Mouse (Mus musculus): ENCODE measurements around the gene Odf3b. TPM values are rescaled to one million over a fixed set of nuclear protein-coding genes. Genes with fewer than 3 reads are reported as not detected.

The Odf3b gene
- polyA plus RNA-seq, 1 experiment from 2014 or later: 0.80 TPM

DNA sequence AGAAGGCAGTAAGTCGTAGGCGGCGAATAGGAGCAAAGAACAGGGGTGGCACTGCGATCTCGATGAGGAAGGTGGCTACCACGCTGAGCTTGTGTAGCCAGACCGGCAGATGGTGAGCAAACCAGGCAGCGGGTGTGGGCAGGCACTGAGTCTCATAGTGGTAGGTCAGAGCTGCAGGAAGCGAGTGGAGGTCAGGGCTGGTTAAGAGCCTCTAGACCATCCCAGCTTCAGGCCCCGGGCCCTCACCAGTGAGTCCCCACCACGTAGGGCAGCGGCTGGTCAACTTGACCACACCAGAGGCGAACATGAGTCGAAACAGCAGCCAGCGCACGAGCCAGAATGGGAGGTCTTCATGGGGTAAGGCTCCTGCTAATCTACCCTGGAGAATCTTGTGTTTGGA lies 25.2 kb downstream of the Odf3b start:
- Histone ChIP-seq H3K27me3 (ENCODE audit: control insufficient read depth, insufficient read depth, low read length) (no peaks in the 10 kb centered on the region), H3K27ac (replicated peaks) (no peak overlapping the region), H3K9me3 (ENCODE audit: control insufficient read depth, low read length) (no peaks in the 10 kb centered on the region), H3K36me3 (ENCODE audit: control insufficient read depth, insufficient read depth, low read length) (peaks cover 19% of the 10 kb centered on the region), H3K9ac (ENCODE audit: low read length) (no peak overlapping the region), H3K4me3 (ENCODE audit: low read depth, low read length) (no peak overlapping the region), H3K4me1 (replicated peaks; ENCODE audit: control insufficient read depth, insufficient read depth) (peaks cover 2% of the 10 kb centered on the region; the same call in 1 of the 2 replicates), H3K4me2 (replicated peaks; ENCODE audit: low read depth) (no peak overlapping the region)
- ATAC-seq (ENCODE audit: low FRiP score, low TSS enrichment) (no peak), DNase-seq (ENCODE audit: low spot score) (no peak)
- TF ChIP-seq EP300 (optimal IDR thresholded peaks at IDR 0.05): no peak
- TF ChIP-seq CTCF (IDR thresholded peaks at IDR 0.05; ENCODE audit: low read depth): no peak
- WGBS: 94% methylated on average over 16 of the region's 16 CpGs

GRCm38 (mm10) chr15:89352795-89353194 lies 26.3 kb downstream of the Odf3b start:
- H3K27ac ChIP-seq (replicated peaks): no peak overlapping the region
- peaks cover 2% of the 10 kb centered on the region; the same call in 1 of the 2 replicates for H3K4me1 ChIP-seq (replicated peaks; ENCODE audit: control insufficient read depth, insufficient read depth)
- no peaks in the 10 kb centered on the region for H3K9me3 ChIP-seq (ENCODE audit: control insufficient read depth, low read length)
- ATAC-seq (ENCODE audit: low FRiP score, low TSS enrichment): no peak
- TF ChIP-seq CTCF (IDR thresholded peaks at IDR 0.05; ENCODE audit: low read depth) (no peak), EP300 (optimal IDR thresholded peaks at IDR 0.05) (no peak)
- H3K9ac ChIP-seq (ENCODE audit: low read length): no peak overlapping the region
- no peak overlapping the region for H3K4me2 ChIP-seq (replicated peaks; ENCODE audit: low read depth)
- peaks cover 19% of the 10 kb centered on the region for H3K36me3 ChIP-seq (ENCODE audit: control insufficient read depth, insufficient read depth, low read length)
- no peaks in the 10 kb centered on the region for H3K27me3 ChIP-seq (ENCODE audit: control insufficient read depth, insufficient read depth, low read length)
- WGBS: 93% methylated on average over 12 of the region's 12 CpGs
- no peak for DNase-seq (ENCODE audit: low spot score)
- H3K4me3 ChIP-seq (ENCODE audit: low read depth, low read length): no peak overlapping the region

DNA sequence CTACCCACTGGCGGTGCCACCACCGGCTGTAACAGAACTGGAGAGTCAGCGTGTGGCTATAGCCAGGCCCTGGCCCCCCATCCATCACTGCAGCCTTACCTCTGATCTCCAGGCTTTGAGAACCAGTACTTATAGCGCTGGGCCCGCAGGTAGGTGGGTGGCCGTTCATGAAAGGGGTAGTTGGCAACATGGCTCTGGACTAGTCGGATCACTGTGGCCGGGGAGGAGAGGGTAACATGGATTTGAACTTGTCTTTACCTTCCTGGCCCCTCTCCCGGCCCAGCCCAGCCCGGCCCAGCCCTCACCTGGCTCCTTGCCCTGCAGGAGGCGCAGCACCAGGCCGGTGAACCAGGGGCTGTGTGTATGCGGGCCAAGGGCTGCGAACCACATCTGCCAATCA lies 27.0 kb downstream of the Odf3b start:
- Histone ChIP-seq H3K36me3 (ENCODE audit: control insufficient read depth, insufficient read depth, low read length) (peaks cover 19% of the 10 kb centered on the region), H3K9ac (ENCODE audit: low read length) (no peak overlapping the region), H3K27ac (replicated peaks) (no peak overlapping the region), H3K27me3 (ENCODE audit: control insufficient read depth, insufficient read depth, low read length) (no peaks in the 10 kb centered on the region), H3K4me3 (ENCODE audit: low read depth, low read length) (no peak overlapping the region), H3K4me2 (replicated peaks; ENCODE audit: low read depth) (no peak overlapping the region), H3K9me3 (ENCODE audit: control insufficient read depth, low read length) (no peaks in the 10 kb centered on the region), H3K4me1 (replicated peaks; ENCODE audit: control insufficient read depth, insufficient read depth) (peaks cover 2% of the 10 kb centered on the region; the same call in 1 of the 2 replicates)
- 85% methylated on average over 14 of the region's 14 CpGs for WGBS
- ATAC-seq (ENCODE audit: low FRiP score, low TSS enrichment) (no peak), DNase-seq (ENCODE audit: low spot score) (no peak)
- TF ChIP-seq EP300 (optimal IDR thresholded peaks at IDR 0.05) (no peak), CTCF (IDR thresholded peaks at IDR 0.05; ENCODE audit: low read depth) (no peak)

DNA sequence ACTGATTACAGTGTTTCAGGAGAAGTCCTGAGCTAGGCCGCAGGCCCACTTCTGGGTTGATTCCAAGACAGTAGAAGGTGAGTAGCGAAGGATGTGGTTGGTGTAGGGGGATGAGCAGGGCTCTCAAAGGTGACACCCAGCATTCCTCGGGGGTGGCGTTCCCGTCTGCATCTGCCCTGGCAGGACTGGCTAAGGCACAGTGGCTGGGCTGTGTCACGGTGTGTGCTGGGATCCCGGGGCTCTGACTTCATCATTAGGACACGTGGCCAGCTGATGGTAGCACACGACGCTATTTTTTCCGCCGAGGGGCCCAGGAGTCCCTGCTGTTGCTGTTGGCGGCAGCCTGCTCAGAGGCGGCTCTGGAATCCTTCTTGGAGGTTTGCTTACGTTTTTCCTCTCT lies 27.8 kb downstream of the Odf3b start:
- Histone ChIP-seq H3K4me1 (replicated peaks; ENCODE audit: control insufficient read depth, insufficient read depth) (peaks cover 2% of the 10 kb centered on the region; the same call in 1 of the 2 replicates), H3K27me3 (ENCODE audit: control insufficient read depth, insufficient read depth, low read length) (no peaks in the 10 kb centered on the region), H3K36me3 (ENCODE audit: control insufficient read depth, insufficient read depth, low read length) (peaks cover 19% of the 10 kb centered on the region), H3K4me2 (replicated peaks; ENCODE audit: low read depth) (no peak overlapping the region), H3K9ac (ENCODE audit: low read length) (no peak overlapping the region), H3K27ac (replicated peaks) (no peak overlapping the region), H3K4me3 (ENCODE audit: low read depth, low read length) (no peak overlapping the region), H3K9me3 (ENCODE audit: control insufficient read depth, low read length) (no peaks in the 10 kb centered on the region)
- DNase-seq (ENCODE audit: low spot score): no peak
- WGBS: 86% methylated on average over 15 of the region's 15 CpGs
- TF ChIP-seq EP300 (optimal IDR thresholded peaks at IDR 0.05): no peak
- no peak for TF ChIP-seq CTCF (IDR thresholded peaks at IDR 0.05; ENCODE audit: low read depth)
- ATAC-seq (ENCODE audit: low FRiP score, low TSS enrichment): no peak

GRCm38 (mm10) chr15:89350447-89350846 lies 28.6 kb downstream of the Odf3b start:
- no peaks in the 10 kb centered on the region for H3K27me3 ChIP-seq (ENCODE audit: control insufficient read depth, insufficient read depth, low read length)
- H3K4me3 ChIP-seq (ENCODE audit: low read depth, low read length): no peak overlapping the region
- 76% methylated on average over 5 of the region's 5 CpGs for WGBS
- no peak overlapping the region for H3K9ac ChIP-seq (ENCODE audit: low read length)
- ATAC-seq (ENCODE audit: low FRiP score, low TSS enrichment): no peak
- H3K4me1 ChIP-seq (replicated peaks; ENCODE audit: control insufficient read depth, insufficient read depth): peaks cover 2% of the 10 kb centered on the region; the same call in 1 of the 2 replicates
- no peak for TF ChIP-seq CTCF (IDR thresholded peaks at IDR 0.05; ENCODE audit: low read depth)
- TF ChIP-seq EP300 (optimal IDR thresholded peaks at IDR 0.05): no peak
- no peak overlapping the region for H3K4me2 ChIP-seq (replicated peaks; ENCODE audit: low read depth)
- peaks cover 19% of the 10 kb centered on the region for H3K36me3 ChIP-seq (ENCODE audit: control insufficient read depth, insufficient read depth, low read length)
- H3K9me3 ChIP-seq (ENCODE audit: control insufficient read depth, low read length): no peaks in the 10 kb centered on the region
- no peak overlapping the region for H3K27ac ChIP-seq (replicated peaks)
- no peak for DNase-seq (ENCODE audit: low spot score)

GRCm38 (mm10) chr15:89343325-89343724 lies 35.8 kb downstream of the Odf3b start:
- 82% methylated on average over 3 of the region's 3 CpGs for WGBS
- Histone ChIP-seq H3K27ac (replicated peaks) (no peak overlapping the region), H3K4me1 (replicated peaks; ENCODE audit: control insufficient read depth, insufficient read depth) (no peaks in the 10 kb centered on the region), H3K9me3 (ENCODE audit: control insufficient read depth, low read length) (no peaks in the 10 kb centered on the region), H3K4me2 (replicated peaks; ENCODE audit: low read depth) (no peak overlapping the region), H3K9ac (ENCODE audit: low read length) (no peak overlapping the region), H3K27me3 (ENCODE audit: control insufficient read depth, insufficient read depth, low read length) (no peaks in the 10 kb centered on the region), H3K4me3 (ENCODE audit: low read depth, low read length) (no peak overlapping the region), H3K36me3 (ENCODE audit: control insufficient read depth, insufficient read depth, low read length) (no peaks in the 10 kb centered on the region)
- TF ChIP-seq EP300 (optimal IDR thresholded peaks at IDR 0.05) (no peak), CTCF (IDR thresholded peaks at IDR 0.05; ENCODE audit: low read depth) (peak; percentile 40)
- DNase-seq (ENCODE audit: low spot score) (no peak), ATAC-seq (ENCODE audit: low FRiP score, low TSS enrichment) (no peak)
